Mouse (Mus musculus) bone marrow, adult 2 months (tissue): ENCODE measurements around the gene Mtln. TPM values are rescaled to one million over a fixed set of nuclear protein-coding genes. Genes with fewer than 3 reads are reported as not detected.

ENCODE experiments used
- H3K27ac ChIP-seq: fragments of 200-500 bp; 2 replicates; pipeline ENCODE4 v1.5.1; 2012; ENCODE audit warnings: low read depth, mild to moderate bottlenecking, control low read depth, inconsistent platforms, low read length; ENCODE audit not compliant: control insufficient read depth, poor library complexity, insufficient read depth
- H3K4me1 ChIP-seq: fragments of 200-500 bp; 2 replicates; pipeline ENCODE4 v1.6.1; 2011; ENCODE audit warnings: low read length; ENCODE audit not compliant: control insufficient read depth, insufficient read depth
- H3K4me3 ChIP-seq: fragments of 200-500 bp; replicated peaks from 2 replicates; pipeline ENCODE3; 2011; ENCODE audit warnings: mild to moderate bottlenecking, low read depth, low read length, control low read depth; ENCODE audit not compliant: control insufficient read depth
- CTCF ChIP-seq: fragments of 200-500 bp; IDR thresholded peaks from 2 replicates; pipeline ENCODE4 v1.5.1; 2011; ENCODE audit warnings: low read length, control low read depth; ENCODE audit not compliant: control insufficient read depth, insufficient read depth
- POLR2A ChIP-seq: fragments of 200-500 bp; IDR thresholded peaks from 2 replicates; pipeline ENCODE4 v1.6.1; 2011; ENCODE audit warnings: low read depth, mild to moderate bottlenecking, control low read depth, low read length, borderline replicate concordance; ENCODE audit not compliant: control insufficient read depth
- WGBS: fragments of 180-500 bp; shearing (Covaris S2); methylation state at CpG from one replicate; pipeline ENCODE4 v1.1.7; 2018; 5-methylcytosine and 5-hydroxymethylcytosine counted together
- polyA plus RNA-seq: library from polyadenylated mRNA; stranded (reverse); fragments of >200 nt; gene quantifications from 2 replicates; pipeline ENCODE4 v1.2.4, GENCODE M21; 2011; ENCODE audit warnings: low replicate concordance; ENCODE audit not compliant: missing spikeins, insufficient read depth, insufficient read length

Mtln gene
- polyA plus RNA-seq: 3.3 and 7.7 TPM in 2 replicates

GRCm38 (mm10) chr2:127791919-127792603 is at the start of gene Mtln:
Gene Mtln, minus strand, starts transcription at chr2:127792488.
- WGBS: under 1% methylated on average over 37 of the region's 37 CpGs
- Histone ChIP-seq H3K27ac (no peak within 1 kb of the TSS), H3K4me1 (no peaks in the 10 kb centered on the region; the same call in 1 of the 2 replicates), H3K4me3 (peak within 1 kb of the TSS; percentile 82)
- TF ChIP-seq POLR2A (peak; percentile 77), CTCF (no peak)

- WGBS: 73% methylated on average over 1 of the region's 1 CpGs
- Histone ChIP-seq H3K4me1 (no peaks in the 10 kb centered on the region; the same call in 1 of the 2 replicates), H3K4me3 (no peak overlapping the region), H3K27ac (no peak overlapping the region)
- no peak for TF ChIP-seq CTCF
- no peak for TF ChIP-seq POLR2A
These were observed 49.1 kb upstream of the Mtln start for GRCm38 (mm10) chr2:127841402-127841801.

DNA sequence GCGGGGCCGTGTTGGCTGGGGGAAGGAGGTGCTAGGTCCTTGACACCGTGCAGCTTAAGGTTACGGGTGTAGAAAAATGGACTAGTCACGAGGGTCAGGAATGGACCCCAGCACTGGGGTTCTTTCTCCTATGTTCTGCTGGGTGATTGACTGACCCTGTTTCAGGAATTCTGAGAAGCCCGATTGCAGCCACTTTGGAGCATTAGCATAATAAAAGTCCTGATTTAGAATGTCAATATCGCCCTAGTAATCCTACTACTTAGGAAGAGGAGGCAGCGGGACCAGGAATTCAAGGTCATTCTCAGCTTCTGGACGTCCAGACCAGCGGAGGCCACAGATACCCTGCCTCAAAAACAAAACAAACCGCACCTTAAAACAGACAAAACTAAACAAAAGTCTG is 47.1 kb upstream of the Mtln start:
- TF ChIP-seq POLR2A: no peak
- TF ChIP-seq CTCF: no peak
- 30% methylated on average over 11 of the region's 11 CpGs for WGBS
- no peak overlapping the region for H3K4me3 ChIP-seq
- no peak overlapping the region for H3K27ac ChIP-seq
- no peaks in the 10 kb centered on the region for H3K4me1 ChIP-seq

DNA sequence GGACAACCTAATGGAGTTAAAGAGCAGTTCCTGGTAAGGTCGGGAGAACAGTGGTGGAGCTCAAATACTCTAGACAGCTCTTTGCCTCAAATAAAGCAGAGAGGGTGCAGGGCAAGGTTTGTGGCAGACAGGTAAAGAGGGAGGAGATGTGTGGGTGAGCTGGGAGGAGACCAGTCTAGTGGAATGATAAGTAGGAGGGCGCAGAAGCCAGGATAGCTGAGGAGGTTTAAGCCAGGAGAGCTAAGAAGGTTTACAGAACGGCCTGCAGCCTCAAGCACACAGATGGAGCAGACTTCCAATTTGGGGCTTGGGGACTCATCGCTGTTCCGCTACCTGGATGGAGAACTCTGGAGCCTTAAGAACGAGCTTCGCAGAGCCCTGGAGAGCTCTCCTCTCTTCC is 46.3 kb upstream of the Mtln start, which contains the start of gene Acoxl:
Acoxl (plus strand) TSS at position 301 of the 400 bp plus-strand sequence.
- no peaks in the 10 kb centered on the region for H3K4me1 ChIP-seq
- H3K27ac ChIP-seq: no peak within 1 kb of the TSS
- TF ChIP-seq POLR2A: no peak
- TF ChIP-seq CTCF: no peak
- H3K4me3 ChIP-seq: no peak within 1 kb of the TSS
- 68% methylated on average over 7 of the region's 7 CpGs for WGBS

DNA sequence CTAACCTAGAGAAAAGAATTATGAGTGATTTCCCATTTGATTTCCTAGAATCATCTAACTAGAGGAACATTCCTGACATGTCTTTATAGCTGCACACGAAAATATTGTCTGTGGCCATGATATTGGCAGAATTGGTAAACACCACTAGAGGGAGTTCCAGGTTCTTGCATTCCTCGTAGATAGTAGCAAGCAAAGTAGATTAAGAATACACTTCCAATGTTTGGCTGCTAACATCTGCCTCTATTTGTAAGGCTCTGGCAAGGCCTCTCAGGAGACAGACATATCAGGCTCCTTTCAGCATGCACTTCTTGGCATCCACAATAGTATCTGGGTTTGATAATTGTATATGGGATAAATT is 40.5 kb upstream of the Mtln start:
- TF ChIP-seq CTCF (no peak), POLR2A (no peak)
- 4% methylated on average over 2 of the region's 2 CpGs for WGBS
- no peak overlapping the region for H3K4me3 ChIP-seq
- H3K4me1 ChIP-seq: no peaks in the 10 kb centered on the region; the same call in 1 of the 2 replicates
- H3K27ac ChIP-seq: no peak overlapping the region

GRCm38 (mm10) chr2:127832103-127832832 is 40.0 kb upstream of the Mtln start:
- 6% methylated on average over 11 of the region's 11 CpGs for WGBS
- Histone ChIP-seq H3K4me1 (no peaks in the 10 kb centered on the region; the same call in 1 of the 2 replicates), H3K4me3 (peak overlapping the region; percentile 54), H3K27ac (no peak overlapping the region)
- TF ChIP-seq POLR2A: no peak
- no peak for TF ChIP-seq CTCF

DNA sequence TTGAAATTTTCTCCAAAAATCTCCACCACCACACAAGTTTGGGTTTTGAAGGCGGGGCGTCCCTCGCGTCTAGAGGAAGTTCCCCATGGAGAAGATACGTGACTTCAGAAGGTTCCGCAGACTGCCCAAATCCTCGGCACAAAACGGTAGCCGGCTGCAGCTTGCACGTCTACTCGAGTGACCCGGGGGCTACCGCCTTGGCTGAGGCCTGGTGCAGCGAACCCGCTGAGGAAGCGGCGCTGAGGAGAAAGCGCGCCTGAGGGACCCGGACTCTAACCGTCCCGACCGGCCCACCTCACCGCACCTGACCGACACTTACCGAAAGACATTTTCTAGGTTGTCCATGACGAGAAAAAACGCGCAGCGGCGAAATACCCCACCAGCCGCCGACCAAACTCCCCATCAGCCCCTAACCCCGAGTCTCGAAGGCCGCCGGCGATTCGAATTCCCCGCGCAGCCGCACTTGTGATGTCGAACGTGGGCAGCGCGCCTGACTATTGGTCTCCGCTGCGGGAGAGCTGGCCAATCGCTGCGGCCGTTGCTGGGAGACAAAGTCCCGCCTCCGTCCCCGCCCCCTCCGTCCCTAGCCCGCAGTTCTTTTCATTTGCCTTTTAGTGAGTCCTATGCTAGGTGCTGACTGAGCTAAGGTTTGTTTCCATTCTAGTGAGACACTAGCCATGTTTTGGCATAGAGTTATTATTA is 39.3 kb upstream of the Mtln start, which contains the start of gene Bub1:
Bub1 (minus strand) TSS at position 465 of the 702 bp plus-strand sequence.
- WGBS: under 1% methylated on average over 56 of the region's 56 CpGs
- H3K4me3 ChIP-seq: peak within 1 kb of the TSS; percentile 96
- no peaks in the 10 kb centered on the region; the same call in 1 of the 2 replicates for H3K4me1 ChIP-seq
- peak; percentile 29; the same call in 1 of the 2 replicates for TF ChIP-seq POLR2A
- TF ChIP-seq CTCF: peak; percentile 0; the same call in 1 of the 2 replicates
- peak within 1 kb of the TSS; percentile 53 for H3K27ac ChIP-seq

GRCm38 (mm10) chr2:127789651-127790270 is 2.5 kb downstream of the Mtln start:
- Histone ChIP-seq H3K4me1 (no peaks in the 10 kb centered on the region; the same call in 1 of the 2 replicates), H3K4me3 (no peak overlapping the region), H3K27ac (no peak overlapping the region)
- TF ChIP-seq POLR2A: no peak
- no peak for TF ChIP-seq CTCF
- WGBS: 37% methylated on average over 9 of the region's 9 CpGs
